Mouse (Mus musculus): ENCODE data around the gene Gprasp1.

Gprasp1 gene

DNA sequence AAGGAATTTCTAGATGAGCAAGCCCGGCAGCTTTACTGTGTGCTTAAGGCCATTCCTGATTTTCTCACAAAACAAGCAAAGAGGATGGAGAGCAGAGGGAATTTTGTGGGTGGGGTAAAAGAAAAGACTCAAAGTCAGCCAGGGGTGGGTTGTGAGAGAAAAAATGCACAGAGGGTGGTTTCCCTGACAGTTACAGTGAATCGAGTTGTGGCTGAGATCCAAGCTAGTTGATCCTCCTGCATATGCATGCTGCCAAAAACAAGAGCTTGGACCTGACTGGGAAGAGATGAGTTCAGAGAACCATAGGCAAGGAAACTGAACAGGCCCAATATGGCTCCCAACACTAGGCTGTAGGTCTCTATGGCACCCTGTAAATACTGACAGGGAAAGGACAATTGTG lies 95.4 kb downstream of the Gprasp1 start:
- no peak for DNase-seq (ENCODE audit: low read depth, low spot score)

DNA sequence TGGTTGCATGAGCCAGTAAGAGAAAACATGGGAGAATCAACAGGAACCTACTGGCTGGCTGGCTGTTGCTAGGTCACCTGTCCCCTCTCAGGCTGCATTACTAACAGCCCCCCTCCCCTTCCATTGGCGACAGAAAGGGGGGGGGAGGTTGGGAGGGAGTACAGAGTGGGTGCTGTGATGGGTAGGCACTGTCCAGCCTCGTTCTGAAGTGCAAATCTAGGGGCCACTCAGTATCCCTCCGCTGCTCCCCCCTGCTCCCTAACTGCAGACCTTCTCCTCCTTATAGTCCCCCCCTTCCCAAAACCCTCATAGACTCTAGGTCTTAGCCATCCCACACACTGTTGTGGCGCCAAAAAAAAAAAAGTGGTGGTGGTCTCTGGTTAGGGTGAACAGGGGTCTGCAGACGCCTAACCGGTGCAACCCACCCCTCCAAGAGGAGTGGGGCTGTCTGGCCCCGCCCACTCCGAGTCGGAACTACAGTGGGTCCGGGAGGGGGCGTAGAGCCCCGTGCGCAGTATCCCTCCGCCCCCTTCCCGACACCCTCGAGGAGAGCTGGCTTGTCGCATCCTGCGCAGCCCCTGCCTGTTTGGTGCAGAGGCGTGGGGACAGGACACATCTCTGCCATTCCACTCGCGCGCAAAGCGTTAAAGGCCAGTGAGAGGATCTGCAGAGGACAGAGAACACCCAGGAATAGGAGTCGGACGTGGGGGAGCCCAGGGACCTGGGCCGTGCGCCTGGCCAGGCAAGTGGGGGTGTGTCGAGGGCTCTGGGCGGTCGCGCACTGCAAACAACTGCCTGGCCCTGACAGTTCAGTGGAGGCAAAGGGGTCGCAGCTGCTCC lies 96.2 kb downstream of the Gprasp1 start, which contains the start of gene Gprasp2:
Gprasp2 (plus strand) TSS at position 514 of the 840 bp plus-strand sequence.
- peak; percentile 58 for DNase-seq (ENCODE audit: low read depth, low spot score)

DNA sequence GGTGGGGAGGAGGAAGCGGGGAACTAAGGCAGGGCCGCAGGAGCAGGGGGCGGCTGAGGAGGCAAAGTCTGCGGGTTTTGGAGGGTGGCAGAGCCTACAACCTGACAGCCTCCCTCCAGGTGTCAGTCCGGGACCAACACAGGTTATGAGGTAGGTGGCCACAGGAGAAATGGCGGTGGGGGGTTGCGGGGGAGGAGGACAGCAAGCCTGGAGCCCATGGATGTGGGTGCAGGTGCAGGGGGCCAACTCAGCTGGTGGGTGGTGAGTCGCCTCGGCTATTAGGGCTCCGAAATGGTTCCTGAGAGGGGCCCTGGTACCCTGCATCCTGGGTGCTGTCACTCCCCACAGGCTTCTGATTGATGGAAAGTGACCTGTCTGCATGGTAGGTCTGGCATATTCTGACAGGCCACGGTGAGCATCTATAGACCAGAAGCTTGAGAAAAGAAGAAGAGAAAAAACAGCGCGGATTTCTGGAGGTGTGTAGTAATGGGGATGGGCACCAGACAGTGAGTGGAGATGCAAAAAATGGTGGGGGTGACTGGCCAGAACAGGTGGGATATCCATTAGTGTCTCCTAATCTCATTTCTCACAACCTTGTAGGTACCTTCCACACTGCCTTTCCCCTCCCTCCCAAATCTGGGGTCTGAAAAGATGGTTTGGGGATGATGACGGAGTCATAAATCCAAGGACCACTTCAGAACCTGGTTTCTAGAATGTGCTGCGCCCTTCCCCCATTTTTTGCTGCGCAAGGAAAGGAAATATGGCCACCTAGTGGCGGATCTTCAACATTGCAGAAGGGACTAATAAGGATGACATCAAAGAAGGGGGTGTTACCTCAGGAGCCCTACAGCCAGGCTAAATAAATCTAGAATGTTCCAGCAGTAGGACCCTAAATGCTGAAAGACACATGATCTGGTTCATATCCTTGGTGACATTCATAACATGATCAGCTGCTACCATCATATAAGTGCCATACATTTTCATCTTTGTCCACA lies 97.2 kb downstream of the Gprasp1 start:
- peak; percentile 60 for DNase-seq (ENCODE audit: low read depth, low spot score)
